Mouse (Mus musculus): ENCODE measurements around the gene Lbr. TPM values are rescaled to one million over a fixed set of nuclear protein-coding genes. Genes with fewer than 3 reads are reported as not detected.

The Lbr gene
- polyA plus RNA-seq, 1 experiment from 2014 or later, result 284 TPM

Other genes with a start within 250 kb of the Lbr start
- 2.8 and 3.1 TPM in 2 replicates for gene Enah, start 176.9 kb upstream of the Lbr start, polyA plus RNA-seq (2016; fragmentation: Nextera tagmentation; extraction: Ambion mirVana)